Mouse (Mus musculus) liver, embryonic 14.5 days (tissue): ENCODE results near the gene Socs7.

ENCODE experiments used
- CTCF ChIP-seq: IDR thresholded peaks from 2 replicates; pipeline ENCODE4 v1.5.1; 2016; ENCODE audit warnings: antibody characterized with exemption, low read depth, control low read depth
- EP300 ChIP-seq: IDR thresholded peaks from 2 replicates; pipeline ENCODE4 v1.6.1; 2016; ENCODE audit warnings: antibody characterized with exemption, low read depth

GRCm38 (mm10) chr11:97437745-97438144 is 75.4 kb downstream of the Socs7 start:
- TF ChIP-seq CTCF = no peak
- no peak for TF ChIP-seq EP300
